Mouse (Mus musculus) right cerebral cortex, postnatal 14 days (tissue): ENCODE results near the gene Kcnip4.

ENCODE experiments used
- DNase-seq: peaks from one replicate; pipeline ENCODE4 v3.0.0; 2022

Kcnip4 gene

GRCm38 (mm10) chr5:48544784-48545734 is 979.6 kb downstream of the Kcnip4 start:
- DNase-seq = no peak

- no peak for DNase-seq
Measured at GRCm38 (mm10) chr5:48518035-48518434, 1006.7 kb downstream of the Kcnip4 start.

- DNase-seq = no peak
Measured at GRCm38 (mm10) chr5:48513354-48513753, 1011.4 kb downstream of the Kcnip4 start.

GRCm38 (mm10) chr5:48511357-48511756 is 1013.4 kb downstream of the Kcnip4 start:
- DNase-seq = no peak

GRCm38 (mm10) chr5:48510241-48510640 is 1014.5 kb downstream of the Kcnip4 start:
- no peak for DNase-seq

GRCm38 (mm10) chr5:48509194-48509930 is 1015.3 kb downstream of the Kcnip4 start:
- peak; percentile 4 for DNase-seq

- no peak for DNase-seq
Measured at GRCm38 (mm10) chr5:48503094-48503493, 1021.6 kb downstream of the Kcnip4 start.

- no peak for DNase-seq
Measured at GRCm38 (mm10) chr5:48502442-48502841, 1022.3 kb downstream of the Kcnip4 start.

GRCm38 (mm10) chr5:48500204-48500603 is 1024.5 kb downstream of the Kcnip4 start:
- no peak for DNase-seq

- no peak for DNase-seq
Measured at GRCm38 (mm10) chr5:48490864-48491477, 1033.7 kb downstream of the Kcnip4 start.

- DNase-seq = no peak
Measured at GRCm38 (mm10) chr5:48489549-48490288, 1035.0 kb downstream of the Kcnip4 start.

GRCm38 (mm10) chr5:48483112-48483511 is 1041.6 kb downstream of the Kcnip4 start:
- no peak for DNase-seq

- DNase-seq = no peak
Measured at GRCm38 (mm10) chr5:48460221-48460620, 1064.5 kb downstream of the Kcnip4 start.

GRCm38 (mm10) chr5:48448888-48449287 is 1075.8 kb downstream of the Kcnip4 start:
- no peak for DNase-seq

- peak; percentile 29 for DNase-seq
Measured at GRCm38 (mm10) chr5:48430459-48430858, 1094.2 kb downstream of the Kcnip4 start.

- DNase-seq = no peak
Measured at GRCm38 (mm10) chr5:48421957-48422356, 1102.8 kb downstream of the Kcnip4 start.

- DNase-seq = no peak
Measured at GRCm38 (mm10) chr5:48419741-48420140, 1105.0 kb downstream of the Kcnip4 start.

GRCm38 (mm10) chr5:48412261-48412660 is 1112.4 kb downstream of the Kcnip4 start:
- no peak for DNase-seq

- DNase-seq = no peak
Measured at GRCm38 (mm10) chr5:48411462-48411861, 1113.2 kb downstream of the Kcnip4 start.

GRCm38 (mm10) chr5:48410348-48410747 is 1114.4 kb downstream of the Kcnip4 start:
- DNase-seq = no peak

- no peak for DNase-seq
Measured at GRCm38 (mm10) chr5:48408276-48408675, 1116.4 kb downstream of the Kcnip4 start.

GRCm38 (mm10) chr5:48402497-48402896 is 1122.2 kb downstream of the Kcnip4 start:
- peak; percentile 9 for DNase-seq
